Mouse (Mus musculus) inflammation-experienced regulatory T-cells, adult 16 weeks (primary cell): ENCODE measurements around the gene Mpp5. TPM values are rescaled to one million over a fixed set of nuclear protein-coding genes. Genes with fewer than 3 reads are reported as not detected.

Experiments used
- polyA plus RNA-seq: library from polyadenylated mRNA; unstranded; fragments of 100-300 nt; shearing (Covaris generic); gene quantifications from one replicate; pipeline ENCODE4 v1.2.1, GENCODE M21; 2017

The Mpp5 gene
- 24.2 TPM for polyA plus RNA-seq

GRCm38 (mm10) chr12:78748557-78749377 lies at the start of gene Mpp5:
Gene Mpp5 (plus strand): TSS chr12:78748907.

DNA sequence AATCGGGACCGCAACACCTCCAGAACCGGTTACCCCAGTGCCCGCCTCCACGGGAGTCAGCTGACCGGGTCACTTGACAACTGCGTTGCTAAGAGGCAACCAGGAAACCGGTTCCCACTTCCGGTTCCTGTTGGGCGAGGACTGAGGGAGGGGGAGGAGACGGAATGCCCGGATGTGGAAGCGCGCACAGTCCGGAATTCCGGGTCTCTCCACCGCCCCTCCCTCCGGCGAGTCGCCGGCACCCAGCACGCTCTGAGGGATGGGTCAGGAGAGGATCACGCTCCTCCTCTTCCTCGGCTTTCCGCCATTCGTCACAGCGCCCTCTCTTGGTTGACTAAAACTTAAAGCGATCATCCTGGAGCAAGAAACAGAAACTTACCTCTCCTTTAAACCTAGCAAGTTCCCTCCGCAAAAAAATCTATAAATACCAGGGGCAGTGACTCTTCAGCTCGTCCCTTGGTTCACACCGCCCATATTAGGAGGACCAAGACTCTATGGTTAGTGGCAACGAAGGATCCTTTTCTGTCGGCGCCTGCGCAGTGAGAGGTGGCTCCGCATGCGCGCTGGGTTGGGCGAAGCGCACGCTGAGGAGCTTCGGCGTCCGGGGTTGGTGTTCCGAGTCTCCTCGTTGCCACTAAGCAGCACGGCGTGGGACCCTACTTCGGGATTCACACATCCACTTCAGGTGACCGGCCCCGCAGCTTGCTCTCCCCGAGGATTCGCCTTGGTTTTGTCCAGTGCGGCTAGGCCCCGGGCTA lies 113.0 kb downstream of the Mpp5 start, which contains the start of the genes Atp6v1d and Eif2s1:
Gene Atp6v1d (minus strand): TSS at position 143 of the 758 bp plus-strand sequence.
Gene Eif2s1 (plus strand): TSS at position 324 of the 758 bp plus-strand sequence.

Other genes with a start within 250 kb of the Mpp5 start
- gene Fam71d, start 57.4 kb upstream of the Mpp5 start, polyA plus RNA-seq, result not detected
- gene Atp6v1d, start 112.7 kb downstream of the Mpp5 start, polyA plus RNA-seq, result 238 TPM
- 217 TPM for gene Eif2s1, start 112.9 kb downstream of the Mpp5 start, polyA plus RNA-seq
- not detected for gene Plek2, start 158.1 kb downstream of the Mpp5 start, polyA plus RNA-seq